Mouse (Mus musculus) embryonic facial prominence, embryonic 13.5 days (tissue): Measurements from ENCODE around the gene Klhl24. TPM values are rescaled to one million over a fixed set of nuclear protein-coding genes. Genes with fewer than 3 reads are reported as not detected.
"Not testable (repeated sequence)": the region's sequence is repeated elsewhere in the genome, so short reads cannot be mapped to it uniquely, and the experiment has no call there.

ENCODE experiments used
- ATAC-seq: fragments of 200-750 bp; cut with Nextera tagmentation; 2 replicates; pipeline ENCODE4 v1.8.0; 2017; ENCODE audit warnings: low read depth; ENCODE audit not compliant: insufficient number of reproducible peaks, insufficient read depth, low FRiP score, low TSS enrichment
- H3K27ac ChIP-seq: fragments of 300-500 bp; sonication (generic); 2 replicates; pipeline ENCODE4 v1.5.1; 2015; ENCODE audit warnings: moderate library complexity, mild to moderate bottlenecking, inconsistent platforms
- H3K27me3 ChIP-seq: fragments of 300-500 bp; sonication (generic); 2 replicates; pipeline ENCODE4 v1.6.1; 2015; ENCODE audit warnings: mild to moderate bottlenecking, inconsistent platforms
- H3K36me3 ChIP-seq: fragments of 300-500 bp; sonication (generic); 2 replicates; pipeline ENCODE4 v1.6.1; 2015; ENCODE audit warnings: mild to moderate bottlenecking, inconsistent platforms
- H3K4me1 ChIP-seq: fragments of 300-500 bp; sonication (generic); 2 replicates; pipeline ENCODE4 v1.6.1; 2015; ENCODE audit warnings: inconsistent platforms
- H3K4me2 ChIP-seq: fragments of 300-500 bp; sonication (generic); 2 replicates; pipeline ENCODE4 v1.6.1; 2015; ENCODE audit warnings: moderate library complexity, mild to moderate bottlenecking, inconsistent platforms
- H3K4me3 ChIP-seq: fragments of 300-500 bp; sonication (generic); 2 replicates; pipeline ENCODE4 v1.5.1; 2015; ENCODE audit warnings: mild to moderate bottlenecking, inconsistent platforms
- H3K9ac ChIP-seq: fragments of 300-500 bp; sonication (generic); 2 replicates; pipeline ENCODE4 v1.6.1; 2015; ENCODE audit warnings: mild to moderate bottlenecking, inconsistent platforms
- H3K9me3 ChIP-seq: fragments of 300-500 bp; sonication (generic); 2 replicates; pipeline ENCODE4 v1.6.1; 2016; ENCODE audit warnings: inconsistent platforms
- WGBS: fragments of 180-500 bp; shearing (Covaris S2); methylation state at CpG from one replicate; pipeline ENCODE4 v1.1.7; 2015; ENCODE audit warnings: mixed read lengths; 5-methylcytosine and 5-hydroxymethylcytosine counted together
- polyA plus RNA-seq: library from polyadenylated mRNA; unstranded; fragments of >200 nt; fragmentation: Nextera tagmentation; extraction: Ambion mirVana; gene quantifications from 2 replicates; pipeline ENCODE4 v1.2.1, GENCODE M21; 2015

Gene Klhl24
- polyA plus RNA-seq, 1 experiment from 2014 or later, result 26.9 TPM

- Histone ChIP-seq H3K4me3 (peak overlapping the region; percentile 91), H3K4me2 (peak overlapping the region; percentile 62), H3K36me3 (peaks cover 6% of the 10 kb centered on the region), H3K9ac (peak overlapping the region; percentile 94), H3K9me3 (no peaks in the 10 kb centered on the region), H3K27ac (peak overlapping the region; percentile 96), H3K27me3 (no peaks in the 10 kb centered on the region), H3K4me1 (peaks cover 2% of the 10 kb centered on the region; the same call in 1 of the 2 replicates)
- ATAC-seq, result peak; percentile 93
- under 1% methylated on average over 61 of the region's 61 CpGs for WGBS
Observed at GRCm38 (mm10) chr16:20097711-20098374, 501 bp downstream of the Klhl24 start.

- Histone ChIP-seq H3K36me3 (peaks cover 11% of the 10 kb centered on the region), H3K4me1 (peaks cover 2% of the 10 kb centered on the region; the same call in 1 of the 2 replicates), H3K9ac (peak overlapping the region; percentile 94), H3K4me2 (peak overlapping the region; percentile 62), H3K27ac (peak overlapping the region; percentile 96), H3K4me3 (peak overlapping the region; percentile 91), H3K9me3 (peaks cover 3% of the 10 kb centered on the region), H3K27me3 (no peaks in the 10 kb centered on the region)
- ATAC-seq, result no peak
- 4% methylated on average over 4 of the region's 4 CpGs for WGBS
Observed at GRCm38 (mm10) chr16:20098375-20098727, 1.0 kb downstream of the Klhl24 start.

GRCm38 (mm10) chr16:20098866-20099629 lies 1.7 kb downstream of the Klhl24 start:
- no peaks in the 10 kb centered on the region for H3K27me3 ChIP-seq

GRCm38 (mm10) chr16:20106996-20107395 lies 9.7 kb downstream of the Klhl24 start:
- no peaks in the 10 kb centered on the region for H3K27me3 ChIP-seq
- peaks cover 84% of the 10 kb centered on the region for H3K36me3 ChIP-seq
- H3K27ac ChIP-seq, result no peak overlapping the region
- no peak overlapping the region for H3K4me2 ChIP-seq
- ATAC-seq, result no peak
- WGBS, result 93% methylated on average over 8 of the region's 8 CpGs
- H3K4me1 ChIP-seq, result no peaks in the 10 kb centered on the region
- peaks cover 15% of the 10 kb centered on the region for H3K9me3 ChIP-seq
- H3K4me3 ChIP-seq, result no peak overlapping the region
- no peak overlapping the region for H3K9ac ChIP-seq

More at GRCm38 (mm10) chr16:20098866-20099629, 1.7 kb downstream of the Klhl24 start:
- no peak overlapping the region for H3K9ac ChIP-seq
- H3K4me1 ChIP-seq, result peaks cover 2% of the 10 kb centered on the region; the same call in 1 of the 2 replicates
- peak overlapping the region; percentile 91; the same call in 1 of the 2 replicates for H3K4me3 ChIP-seq
- no peak overlapping the region for H3K27ac ChIP-seq
- no peak for ATAC-seq
- H3K9me3 ChIP-seq, result peaks cover 9% of the 10 kb centered on the region
- peak overlapping the region; percentile 62 for H3K4me2 ChIP-seq
- H3K36me3 ChIP-seq, result peaks cover 18% of the 10 kb centered on the region
- 88% methylated on average over 6 of the region's 6 CpGs for WGBS

GRCm38 (mm10) chr16:20108961-20109360 lies 11.6 kb downstream of the Klhl24 start:
- no peaks in the 10 kb centered on the region for H3K4me1 ChIP-seq
- peaks cover 7% of the 10 kb centered on the region; the same call in 1 of the 2 replicates for H3K9me3 ChIP-seq
- WGBS, result 94% methylated on average over 6 of the region's 6 CpGs
- ATAC-seq, result 0 out of 2 replicates have a peak, but pooled peaks have one; percentile 20
- no peak overlapping the region for H3K4me3 ChIP-seq
- H3K27me3 ChIP-seq, result no peaks in the 10 kb centered on the region
- no peak overlapping the region for H3K27ac ChIP-seq
- H3K36me3 ChIP-seq, result peaks cover 74% of the 10 kb centered on the region
- H3K9ac ChIP-seq, result no peak overlapping the region
- no peak overlapping the region for H3K4me2 ChIP-seq

- no peak overlapping the region for H3K4me3 ChIP-seq
- H3K9me3 ChIP-seq, result no peaks in the 10 kb centered on the region
- H3K9ac ChIP-seq, result no peak overlapping the region
- 0 out of 2 replicates have a peak, but pooled peaks have one; percentile 32 for ATAC-seq
- no peak overlapping the region for H3K4me2 ChIP-seq
- peaks cover 73% of the 10 kb centered on the region for H3K36me3 ChIP-seq
- WGBS, result 87% methylated on average over 2 of the region's 2 CpGs
- H3K4me1 ChIP-seq, result no peaks in the 10 kb centered on the region
- no peak overlapping the region for H3K27ac ChIP-seq
- no peaks in the 10 kb centered on the region for H3K27me3 ChIP-seq
Observed at GRCm38 (mm10) chr16:20112649-20113048, 15.3 kb downstream of the Klhl24 start.

GRCm38 (mm10) chr16:20116069-20116468 lies 18.7 kb downstream of the Klhl24 start:
- H3K4me2 ChIP-seq, result no peak overlapping the region
- H3K9ac ChIP-seq, result no peak overlapping the region
- ATAC-seq, result no peak
- H3K27ac ChIP-seq, result no peak overlapping the region
- no peak overlapping the region for H3K4me3 ChIP-seq
- H3K4me1 ChIP-seq, result no peaks in the 10 kb centered on the region
- peaks cover 66% of the 10 kb centered on the region for H3K36me3 ChIP-seq
- no peaks in the 10 kb centered on the region for H3K27me3 ChIP-seq
- WGBS, result 82% methylated on average over 4 of the region's 4 CpGs
- H3K9me3 ChIP-seq, result no peaks in the 10 kb centered on the region

GRCm38 (mm10) chr16:20126319-20126883 lies 29.1 kb downstream of the Klhl24 start:
- H3K9ac ChIP-seq, H3K9me3 ChIP-seq, H3K4me3 ChIP-seq, H3K27ac ChIP-seq, H3K4me1 ChIP-seq, H3K27me3 ChIP-seq, H3K4me2 ChIP-seq, ATAC-seq: not testable (repeated sequence)
- WGBS, result 84% methylated on average over 10 of the region's 10 CpGs
- peaks cover 45% of the 10 kb centered on the region for H3K36me3 ChIP-seq

- ATAC-seq, result no peak
- 52% methylated on average over 2 of the region's 2 CpGs for WGBS
- no peak overlapping the region for H3K27ac ChIP-seq
- no peak overlapping the region for H3K9ac ChIP-seq
- no peaks in the 10 kb centered on the region for H3K9me3 ChIP-seq
- H3K36me3 ChIP-seq, result peaks cover 17% of the 10 kb centered on the region
- no peak overlapping the region for H3K4me2 ChIP-seq
- H3K4me3 ChIP-seq, result no peak overlapping the region
- no peaks in the 10 kb centered on the region for H3K4me1 ChIP-seq
- no peaks in the 10 kb centered on the region for H3K27me3 ChIP-seq
Observed at GRCm38 (mm10) chr16:20130397-20130796, 33.1 kb downstream of the Klhl24 start.

GRCm38 (mm10) chr16:20140772-20141531 lies 43.6 kb downstream of the Klhl24 start, which contains the start of gene Yeats2:
Gene Yeats2, plus strand, starts transcription at chr16:20141063.
- Histone ChIP-seq H3K27me3 (no peaks in the 10 kb centered on the region), H3K4me3 (peak within 1 kb of the TSS; percentile 61), H3K27ac (peak within 1 kb of the TSS; percentile 90), H3K9ac (peak within 1 kb of the TSS; percentile 83), H3K4me1 (peaks cover 16% of the 10 kb centered on the region), H3K4me2 (peak within 1 kb of the TSS; percentile 72), H3K9me3 (0 out of 2 replicates have a peak, but pooled peaks cover 3% of the 10 kb centered on the region), H3K36me3 (peaks cover 11% of the 10 kb centered on the region)
- under 1% methylated on average over 92 of the region's 92 CpGs for WGBS
- ATAC-seq, result peak; percentile 90

GRCm38 (mm10) chr16:20144568-20144967 lies 47.2 kb downstream of the Klhl24 start:
- H3K27ac ChIP-seq, result no peak overlapping the region
- 0 out of 2 replicates have a peak, but pooled peaks cover 3% of the 10 kb centered on the region for H3K9me3 ChIP-seq
- no peaks in the 10 kb centered on the region for H3K27me3 ChIP-seq
- H3K4me3 ChIP-seq, result no peak overlapping the region
- no peak for ATAC-seq
- H3K36me3 ChIP-seq, result peaks cover 11% of the 10 kb centered on the region
- H3K9ac ChIP-seq, result no peak overlapping the region
- peaks cover 18% of the 10 kb centered on the region for H3K4me1 ChIP-seq
- H3K4me2 ChIP-seq, result no peak overlapping the region
- WGBS, result 90% methylated on average over 3 of the region's 3 CpGs
